Mouse (Mus musculus) regulatory T cell (primary cell): Measurements from ENCODE around the gene Mettl8.

ENCODE experiments used
- in situ Hi-C: fragments of 300-600 bp; cut with MboI, MseI; formaldehyde crosslinking; loops from one replicate; pipeline ENCODE4 v1.15.1; 2025; ENCODE audit warnings: high pct_unique_total_duplicates

Gene Mettl8

GRCm38 (mm10) chr2:71033987-71034386 lies 21.4 kb downstream of the Mettl8 start:
- in situ Hi-C loops, result no loop called here

- in situ Hi-C loops, result no loop called here
Measured at GRCm38 (mm10) chr2:71033014-71033413, 22.4 kb downstream of the Mettl8 start.

- in situ Hi-C loops, result no loop called here
Measured at GRCm38 (mm10) chr2:71031973-71032794, 23.2 kb downstream of the Mettl8 start.

DNA sequence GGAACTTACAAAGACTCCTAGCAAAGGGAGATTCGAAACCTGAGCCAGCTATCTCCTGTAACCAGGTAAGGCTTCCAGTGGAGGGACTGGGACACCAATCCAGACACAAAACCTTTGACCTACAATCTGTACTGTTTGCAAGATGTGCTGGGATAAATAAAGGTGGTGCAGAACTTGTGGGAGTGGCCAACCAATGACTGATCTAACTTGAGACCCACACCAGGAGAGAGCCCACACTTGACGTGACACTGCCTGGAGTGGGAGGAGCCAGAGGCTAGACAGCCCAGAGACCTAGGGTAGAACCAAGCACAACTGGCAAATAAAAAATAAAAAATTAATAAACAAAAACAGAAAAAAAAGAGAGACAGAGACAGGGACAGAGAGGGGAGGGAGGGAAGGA lies 24.7 kb downstream of the Mettl8 start:
- in situ Hi-C loops, result no loop called here

DNA sequence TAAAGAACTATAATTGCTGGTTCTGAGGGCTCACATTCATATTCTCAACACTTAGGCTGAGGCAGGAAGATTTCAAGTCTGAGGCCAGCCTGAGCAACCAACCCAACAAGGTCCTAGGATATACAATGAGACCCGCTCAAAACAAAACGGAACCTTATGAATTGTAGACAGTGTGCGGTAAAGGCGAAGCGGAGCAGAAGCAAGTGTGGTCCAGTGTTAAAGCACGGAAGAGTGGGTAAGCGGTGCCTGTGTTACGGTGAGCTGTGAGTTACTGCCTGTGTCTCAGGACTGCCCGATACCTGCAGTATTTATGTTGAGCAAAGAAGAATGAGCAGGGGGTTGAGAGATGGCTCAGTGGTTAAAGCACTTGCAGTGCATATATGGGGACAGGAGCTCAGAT lies 27.8 kb downstream of the Mettl8 start:
- in situ Hi-C loops, result no loop called here

GRCm38 (mm10) chr2:71026787-71027186 lies 28.6 kb downstream of the Mettl8 start:
- in situ Hi-C loops, result no loop called here

GRCm38 (mm10) chr2:71025576-71026315 lies 29.6 kb downstream of the Mettl8 start:
- in situ Hi-C loops, result no loop called here

DNA sequence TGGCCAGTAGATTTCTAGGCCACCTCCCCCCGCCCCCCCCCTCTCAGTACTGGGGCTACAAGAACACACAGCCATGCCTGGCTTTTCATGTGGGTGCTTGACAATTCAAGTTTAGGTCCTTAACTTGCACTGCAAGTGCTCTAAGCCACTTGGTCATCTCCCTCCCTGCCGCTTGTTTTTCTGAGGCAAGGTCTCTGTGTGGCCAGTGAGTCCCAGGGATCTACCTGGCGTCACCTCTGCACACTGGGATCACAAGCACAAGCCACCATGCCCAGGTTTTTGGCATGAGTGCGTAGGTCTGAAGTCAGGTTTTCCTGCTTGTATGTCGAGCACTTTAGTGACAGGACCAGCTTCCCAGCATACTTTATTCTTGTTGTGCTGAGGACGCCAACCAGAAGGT lies 31.4 kb downstream of the Mettl8 start:
- in situ Hi-C loops, result no loop called here

- in situ Hi-C loops, result no loop called here
Measured at GRCm38 (mm10) chr2:71022991-71023390, 32.4 kb downstream of the Mettl8 start.

DNA sequence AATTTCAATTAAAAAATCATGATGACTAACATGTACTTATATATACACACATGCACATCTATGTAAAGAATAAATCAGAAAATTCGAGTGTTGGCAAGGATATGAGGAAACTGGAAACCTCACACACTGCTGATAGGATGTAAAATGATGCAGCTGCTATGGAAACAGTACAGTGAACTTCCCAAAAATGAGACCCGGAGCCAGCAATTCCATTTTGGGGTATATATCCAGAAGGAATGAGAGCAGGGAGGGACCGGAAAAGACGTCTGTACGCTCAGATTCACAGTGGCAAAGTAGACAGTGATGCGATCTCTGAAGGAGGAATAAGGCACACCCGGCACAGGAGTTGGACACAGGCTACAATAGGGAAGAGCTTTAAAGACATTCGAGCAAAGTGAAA lies 34.7 kb downstream of the Mettl8 start:
- in situ Hi-C loops, result no loop called here

- in situ Hi-C loops, result no loop called here
Measured at GRCm38 (mm10) chr2:71019704-71020375, 35.5 kb downstream of the Mettl8 start.

DNA sequence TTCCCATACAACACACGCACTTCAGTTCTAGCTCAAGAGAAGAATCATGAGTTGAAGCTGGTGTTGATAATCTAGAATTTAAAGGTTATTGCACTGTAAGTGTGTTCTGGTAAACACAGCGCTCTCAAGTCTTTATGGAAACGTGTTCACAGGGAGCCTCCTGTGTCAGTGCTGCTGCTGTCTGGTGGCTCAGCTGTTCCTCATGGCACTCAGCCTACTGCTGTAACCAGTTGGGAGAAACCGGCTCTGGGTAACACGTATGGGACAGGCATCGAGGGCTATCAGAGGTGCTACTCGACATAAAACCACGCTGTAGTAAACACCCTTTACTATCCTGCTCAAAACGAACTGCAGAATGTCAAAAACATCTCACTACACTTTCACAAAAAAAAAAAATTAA lies 36.1 kb downstream of the Mettl8 start:
- in situ Hi-C loops, result no loop called here

- in situ Hi-C loops, result no loop called here
Measured at GRCm38 (mm10) chr2:71013521-71013920, 41.9 kb downstream of the Mettl8 start.

GRCm38 (mm10) chr2:71011816-71012215 lies 43.6 kb downstream of the Mettl8 start:
- in situ Hi-C loops, result no loop called here

DNA sequence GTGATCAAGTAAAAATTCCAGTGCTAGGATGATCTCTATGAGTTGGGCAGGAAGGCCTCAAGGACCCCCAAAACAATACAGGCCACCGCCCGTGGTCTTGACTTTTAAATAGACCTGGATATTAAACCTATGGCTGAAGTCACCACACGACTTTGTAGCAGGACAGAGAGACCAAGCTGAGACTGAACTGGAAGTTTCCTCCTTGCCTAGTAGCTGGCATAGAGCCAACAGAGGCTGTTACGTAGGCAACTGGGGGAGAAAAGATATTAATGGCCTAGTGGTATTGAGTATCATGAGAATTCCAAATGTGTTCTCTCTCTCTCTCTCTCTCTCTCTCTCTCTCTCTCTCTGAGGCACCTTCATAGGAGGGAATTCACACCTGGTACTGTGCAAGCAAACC lies 51.0 kb downstream of the Mettl8 start:
- in situ Hi-C loops, result no loop called here

DNA sequence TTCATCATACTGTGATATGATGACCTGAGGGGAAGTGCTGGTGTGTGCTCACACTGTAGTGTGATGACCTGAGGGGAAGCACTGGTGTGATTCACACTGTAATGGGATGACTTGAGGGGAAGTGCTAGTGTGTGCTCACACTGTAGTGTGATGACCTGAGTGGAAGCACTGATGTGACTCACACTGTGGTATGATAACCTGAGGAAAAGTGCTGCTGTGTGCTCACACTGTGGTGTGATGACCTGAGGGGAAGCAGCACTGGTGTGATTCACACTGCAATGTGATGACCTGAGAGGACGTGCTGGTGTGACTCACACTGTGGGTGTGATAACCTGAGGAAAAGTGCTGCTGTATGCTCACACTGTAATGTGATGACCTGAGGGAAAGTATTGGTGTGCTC lies 52.9 kb downstream of the Mettl8 start:
- in situ Hi-C loops, result no loop called here

GRCm38 (mm10) chr2:70998771-70999170 lies 56.6 kb downstream of the Mettl8 start:
- in situ Hi-C loops, result loop anchor here (10.0 kb wide), 1 partner anchor 476 kb away; no protein-coding TSS in a partner anchor

DNA sequence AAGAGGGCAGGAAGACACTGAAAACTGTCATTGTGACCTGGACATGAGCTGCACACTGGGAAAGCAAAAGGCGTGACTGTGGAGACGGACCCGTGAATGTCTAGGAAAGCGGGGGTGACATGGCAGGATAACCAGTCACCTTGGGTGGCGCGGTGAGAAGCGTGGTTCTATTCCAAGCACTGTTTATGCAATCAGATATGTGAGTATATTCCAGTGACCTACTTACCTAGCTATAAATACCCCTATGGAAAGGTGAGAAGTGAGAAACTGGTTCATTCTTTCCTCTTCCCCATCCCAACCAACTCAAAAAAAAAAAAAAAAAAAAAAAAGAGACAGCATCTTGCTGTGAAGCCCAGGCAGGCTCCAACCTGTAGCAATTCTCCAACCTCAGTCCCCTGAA lies 58.9 kb downstream of the Mettl8 start:
- in situ Hi-C loops, result loop anchor here (10.0 kb wide), 1 partner anchor 478 kb away; no protein-coding TSS in a partner anchor

DNA sequence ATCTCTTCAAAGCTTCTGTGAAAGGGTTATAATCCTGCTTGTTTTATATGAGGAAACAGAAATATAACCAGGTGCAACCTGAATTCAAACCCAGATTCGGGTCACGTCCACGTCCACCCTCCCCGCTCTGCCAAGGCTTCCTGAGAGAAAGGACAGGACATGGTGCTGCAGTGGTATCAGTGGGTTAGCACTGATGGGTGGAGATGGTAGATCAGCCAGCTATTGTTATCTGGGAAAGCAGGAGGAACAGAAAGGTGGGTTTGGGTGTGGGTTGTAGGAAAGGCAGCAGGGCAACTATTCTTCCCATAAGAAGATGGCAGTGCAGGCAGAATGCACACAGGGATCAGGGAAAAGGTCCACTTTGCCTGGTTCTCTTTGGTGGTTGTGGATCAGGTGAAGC lies 59.5 kb downstream of the Mettl8 start:
- in situ Hi-C loops, result loop anchor here (10.0 kb wide), 1 partner anchor 479 kb away; no protein-coding TSS in a partner anchor

- in situ Hi-C loops, result loop anchor here (10.0 kb wide), 1 partner anchor 481 kb away; no protein-coding TSS in a partner anchor
Measured at GRCm38 (mm10) chr2:70993740-70994139, 61.6 kb downstream of the Mettl8 start.

DNA sequence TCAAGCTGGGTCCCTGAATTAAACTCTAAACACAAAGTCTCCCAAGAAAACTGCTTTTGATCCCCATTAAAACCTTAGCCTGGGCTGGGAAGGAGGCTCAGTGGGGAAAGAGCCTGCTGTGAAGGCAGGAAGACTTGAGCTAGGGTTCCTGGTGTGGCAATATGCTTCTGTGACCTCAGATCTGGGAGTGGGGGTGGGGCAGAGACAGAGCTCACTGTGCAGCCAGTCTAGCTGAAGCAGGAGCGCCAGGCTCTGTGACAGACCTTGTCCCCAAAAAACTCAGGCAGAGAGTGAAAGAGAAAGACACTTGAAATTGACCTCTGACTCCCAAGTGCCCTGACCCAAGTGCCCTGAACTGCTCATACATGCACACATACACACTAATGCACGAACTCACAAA lies 62.7 kb downstream of the Mettl8 start:
- in situ Hi-C loops, result loop anchor here (10.0 kb wide), 1 partner anchor 482 kb away; no protein-coding TSS in a partner anchor

DNA sequence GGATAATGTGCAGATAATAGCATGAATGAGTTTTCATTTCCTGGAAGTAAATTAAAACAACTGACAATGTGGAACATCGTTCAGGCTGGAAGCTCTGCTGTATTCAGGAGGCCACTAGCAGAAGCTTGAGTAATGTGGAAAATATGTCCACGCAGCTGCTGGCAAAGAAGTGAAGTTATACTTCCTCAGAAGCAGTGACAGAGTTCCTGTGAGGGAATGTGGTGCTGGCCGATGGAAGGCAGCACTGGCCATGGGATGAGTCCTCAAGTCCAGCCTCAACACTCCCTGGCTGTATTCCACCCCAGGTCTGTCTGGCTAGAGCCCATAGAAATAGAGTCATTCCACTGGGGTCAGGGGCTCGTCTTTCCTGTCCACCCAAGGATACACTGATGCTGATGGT lies 65.2 kb downstream of the Mettl8 start:
- in situ Hi-C loops, result loop anchor here (10.0 kb wide), 1 partner anchor 485 kb away; no protein-coding TSS in a partner anchor
